20 mouse cellular contexts compared by ENCODE assay signal in the genomic region with DNA sequence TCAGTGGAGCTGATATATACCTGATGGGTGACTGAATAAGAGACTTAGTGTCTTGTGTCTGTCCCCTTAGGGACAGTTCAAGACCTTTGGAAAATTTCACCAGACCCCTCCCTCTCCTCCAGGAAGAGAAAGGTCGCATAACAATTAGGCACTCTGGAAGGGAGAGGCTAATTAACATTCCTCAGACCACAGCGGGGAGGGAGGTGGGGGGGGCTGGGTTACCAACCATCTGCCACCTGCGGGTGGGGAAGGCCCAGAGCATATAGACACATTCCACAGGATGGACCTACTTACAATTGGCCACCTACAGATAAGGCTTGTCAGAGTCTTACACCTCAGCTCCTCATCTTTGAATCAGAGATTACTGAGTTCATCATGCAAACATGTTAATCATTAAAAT.
DNase-seq lines count a peak whose midpoint lies in the region; ATAC-seq and TF ChIP-seq lines count a peak whose summit lies in the region.
"Had no signal": no experiment of that assay in that cellular context is flagged by ENCODE, and none has a peak within 500 bp of the region (broad histone marks: within the 10 kb centered on the region; RNA-seq: fewer than 3 reads in every experiment).

No protein-coding gene starts in this region.

- TF ChIP-seq CTCF in midbrain, postnatal 0 days (IDR thresholded peaks at IDR 0.05) = no peak
- TF ChIP-seq CTCF in liver, embryonic 14.5 days (IDR thresholded peaks at IDR 0.05; ENCODE audit: low read depth) = no peak

- no peaks in the 10 kb centered on the region; the same call in 1 of the 2 replicates for H3K4me1 ChIP-seq in forebrain, embryonic 11.5 days (replicated peaks; ENCODE audit: control insufficient read depth, insufficient read depth, low read length)
- H3K4me1 ChIP-seq in forebrain, embryonic 15.5 days = no peaks in the 10 kb centered on the region
- H3K4me1 ChIP-seq in midbrain, embryonic 12.5 days = peaks cover 3% of the 10 kb centered on the region; the same call in 1 of the 2 replicates
- H3K4me1 ChIP-seq in midbrain, postnatal 0 days (ENCODE audit: insufficient read depth, low read length) = no peaks in the 10 kb centered on the region
- peaks cover 9 to 19% of the 10 kb centered on the region in 2 experiments for H3K4me1 ChIP-seq in ES-E14 (ENCODE audit: control insufficient read depth in 2 of 2, insufficient read depth in 2 of 2, low read length in 2 of 2, poor library complexity in 1 of 2)
- H3K4me1 ChIP-seq in liver, embryonic 14.5 days (replicated peaks; ENCODE audit: control insufficient read depth in 2 of 2, insufficient read depth in 2 of 2, low read length in 1 of 2) = peaks cover 11 to 16% of the 10 kb centered on the region in 2 experiments
- H3K4me1 ChIP-seq: hindbrain, embryonic 12.5 days had no signal

- no peak overlapping the region for H3K4me2 ChIP-seq in forebrain, embryonic 11.5 days (ENCODE audit: low read depth, low read length, severe bottlenecking)
- H3K4me2 ChIP-seq in forebrain, embryonic 15.5 days (replicated peaks) = no peak overlapping the region
- H3K4me2 ChIP-seq in midbrain, embryonic 12.5 days (replicated peaks) = no peak overlapping the region
- H3K4me2 ChIP-seq in midbrain, postnatal 0 days (ENCODE audit: low read depth, low read length, poor library complexity, severe bottlenecking) = no peak overlapping the region
- H3K4me2 ChIP-seq in liver, embryonic 14.5 days (ENCODE audit: low read depth) = no peak overlapping the region
- H3K4me2 ChIP-seq: heart, embryonic 11.5 days; hindbrain, embryonic 12.5 days had no signal

- intact Hi-C loops in left cerebral cortex, postnatal 10 days (cut with DNase I) = no loop called here

- H3K27ac ChIP-seq in forebrain, embryonic 11.5 days (ENCODE audit: low read depth, low read length) = no peak overlapping the region
- no peak overlapping the region for H3K27ac ChIP-seq in forebrain, embryonic 15.5 days (replicated peaks)
- no peak overlapping the region for H3K27ac ChIP-seq in midbrain, embryonic 12.5 days (replicated peaks)
- H3K27ac ChIP-seq in midbrain, postnatal 0 days (ENCODE audit: low read depth, low read length) = no peak overlapping the region
- peak overlapping the region; percentile 98 for H3K27ac ChIP-seq in ES-E14 (ENCODE audit: insufficient read depth, low read depth, low read length, poor library complexity, severe bottlenecking)
- no peak overlapping the region for H3K27ac ChIP-seq in liver, embryonic 14.5 days
- H3K27ac ChIP-seq: hindbrain, embryonic 12.5 days had no signal

- H3K4me3 ChIP-seq in forebrain, embryonic 11.5 days (ENCODE audit: low read depth, low read length) = no peak overlapping the region
- H3K4me3 ChIP-seq in forebrain, embryonic 15.5 days = no peak overlapping the region
- no peak overlapping the region for H3K4me3 ChIP-seq in midbrain, embryonic 12.5 days
- H3K4me3 ChIP-seq in midbrain, postnatal 0 days (ENCODE audit: low read depth, low read length) = no peak overlapping the region
- H3K4me3 ChIP-seq in ES-E14 (ENCODE audit: insufficient read depth in 1 of 2, low read depth in 1 of 2, low read length in 2 of 2, poor library complexity in 1 of 2, severe bottlenecking in 1 of 2) = no peak overlapping the region
- H3K4me3 ChIP-seq in liver, embryonic 14.5 days (ENCODE audit: insufficient read depth in 1 of 2, low read depth in 2 of 2, low read length in 2 of 2) = no peak overlapping the region
- H3K4me3 ChIP-seq: hindbrain, embryonic 12.5 days; myocyte had no signal

- no peaks in the 10 kb centered on the region for H3K9me3 ChIP-seq in forebrain, embryonic 11.5 days (ENCODE audit: control insufficient read depth, low read length)
- H3K9me3 ChIP-seq in forebrain, embryonic 15.5 days = no peaks in the 10 kb centered on the region
- no peaks in the 10 kb centered on the region for H3K9me3 ChIP-seq in midbrain, embryonic 12.5 days
- no peaks in the 10 kb centered on the region for H3K9me3 ChIP-seq in midbrain, postnatal 0 days (ENCODE audit: low read length)
- H3K9me3 ChIP-seq in ES-E14 (ENCODE audit: control insufficient read depth, insufficient read depth, low read depth, low read length) = peaks cover 11% of the 10 kb centered on the region; the same call in 1 of the 2 replicates
- no peaks in the 10 kb centered on the region for H3K9me3 ChIP-seq in liver, embryonic 14.5 days (ENCODE audit: control insufficient read depth, low read length)
- H3K9me3 ChIP-seq: hindbrain, embryonic 12.5 days had no signal

- H3K27me3 ChIP-seq in forebrain, embryonic 11.5 days (ENCODE audit: control insufficient read depth, insufficient read depth, low read length) = no peaks in the 10 kb centered on the region
- no peaks in the 10 kb centered on the region for H3K27me3 ChIP-seq in forebrain, embryonic 15.5 days
- no peaks in the 10 kb centered on the region for H3K27me3 ChIP-seq in midbrain, embryonic 12.5 days
- H3K27me3 ChIP-seq in midbrain, postnatal 0 days (ENCODE audit: insufficient read depth, low read length) = no peaks in the 10 kb centered on the region
- H3K27me3 ChIP-seq in liver, embryonic 14.5 days (ENCODE audit: control insufficient read depth, insufficient read depth, low read length) = no peaks in the 10 kb centered on the region
- H3K27me3 ChIP-seq: hindbrain, embryonic 12.5 days had no signal

- H3K36me3 ChIP-seq in forebrain, embryonic 11.5 days (ENCODE audit: control insufficient read depth, insufficient read depth, low read length) = no peaks in the 10 kb centered on the region
- no peaks in the 10 kb centered on the region for H3K36me3 ChIP-seq in forebrain, embryonic 15.5 days
- no peaks in the 10 kb centered on the region for H3K36me3 ChIP-seq in midbrain, embryonic 12.5 days
- no peaks in the 10 kb centered on the region for H3K36me3 ChIP-seq in midbrain, postnatal 0 days (ENCODE audit: insufficient read depth, low read length)
- H3K36me3 ChIP-seq in ES-E14 (ENCODE audit: control insufficient read depth, insufficient read depth, low read length, poor library complexity, severe bottlenecking) = no peaks in the 10 kb centered on the region; the same call in 1 of the 2 replicates
- H3K36me3 ChIP-seq in liver, embryonic 14.5 days (replicated peaks; ENCODE audit: control insufficient read depth, insufficient read depth, low read depth) = no peaks in the 10 kb centered on the region
- H3K36me3 ChIP-seq: hindbrain, embryonic 12.5 days had no signal

- 6% methylated on average over 3 of the region's 3 CpGs for WGBS in forebrain, embryonic 11.5 days
- 11% methylated on average over 3 of the region's 3 CpGs for WGBS in forebrain, embryonic 15.5 days
- 0% methylated on average over 3 of the region's 3 CpGs for WGBS in midbrain, embryonic 12.5 days
- 12% methylated on average over 3 of the region's 3 CpGs for WGBS in midbrain, postnatal 0 days
- 35% methylated on average over 3 of the region's 3 CpGs for WGBS in liver, embryonic 14.5 days (ENCODE audit: insufficient replicate concordance)

- H3K9ac ChIP-seq in forebrain, embryonic 11.5 days (ENCODE audit: low read length) = no peak overlapping the region
- H3K9ac ChIP-seq in forebrain, embryonic 15.5 days (replicated peaks) = no peak overlapping the region
- H3K9ac ChIP-seq in midbrain, embryonic 12.5 days (replicated peaks) = no peak overlapping the region
- H3K9ac ChIP-seq in midbrain, postnatal 0 days (replicated peaks; ENCODE audit: low read length, poor library complexity, severe bottlenecking) = no peak overlapping the region
- no peak overlapping the region for H3K9ac ChIP-seq in ES-E14 (ENCODE audit: insufficient read depth, low read depth, low read length, poor library complexity, severe bottlenecking)
- no peak overlapping the region for H3K9ac ChIP-seq in liver, embryonic 14.5 days (replicated peaks)
- H3K9ac ChIP-seq: forebrain, postnatal 0 days; hindbrain, embryonic 12.5 days had no signal

- ATAC-seq in forebrain, embryonic 11.5 days (replicated peaks; ENCODE audit: low FRiP score) = peak; percentile 53; the same call in 1 of the 2 replicates
- ATAC-seq in forebrain, embryonic 15.5 days (replicated peaks) = no peak
- peak; percentile 73; the same call in 1 of the 2 replicates for ATAC-seq in midbrain, embryonic 12.5 days (ENCODE audit: low FRiP score, low read depth)
- ATAC-seq in midbrain, postnatal 0 days (ENCODE audit: low FRiP score) = no peak
- ATAC-seq in liver, embryonic 14.5 days (ENCODE audit: insufficient read depth) = peak; percentile 46; the same call in 1 of the 2 replicates
- ATAC-seq: forebrain, postnatal 0 days; inflammation-experienced regulatory T-cells, adult 6 months had no signal

- in situ Hi-C loops in ES-E14 (cut with MboI; ENCODE audit: low sequenced_read_pairs in 2 of 2, unreplicated experiment in 2 of 2) = no loop called here

- DNase-seq in forebrain, embryonic 11.5 days (ENCODE audit: low spot score) = no peak
- DNase-seq in midbrain, postnatal 0 days (ENCODE audit: low spot score) = no peak
- DNase-seq in ES-E14 (ENCODE audit: low read depth, low spot score) = peak; percentile 70
- DNase-seq in liver, embryonic 14.5 days (ENCODE audit: low read depth in 3 of 3, low spot score in 3 of 3) = no peak
- no peak for DNase-seq in left cerebral cortex, postnatal 10 days (ENCODE audit: extremely low spot score in 1 of 2, low spot score in 2 of 2)
- DNase-seq: adrenal gland, adult 8-10 months; cerebellum, adult 9-11 months; forebrain, postnatal 0 days; heart, postnatal 10 days; kidney, adult 9 months; kidney, postnatal 25 days; left cerebral cortex, postnatal 4 days; lung, adult 18-20 months; thymus, postnatal 14 days had no signal

- TF ChIP-seq EP300 in liver, embryonic 14.5 days (IDR thresholded peaks at IDR 0.05; ENCODE audit: low read depth) = no peak

TF ChIP-seq in ES-E14, 5 proteins besides CTCF, POLR2A, EP300 and RAD21:
- TF ChIP-seq CHD2 (IDR thresholded peaks at IDR 0.05; ENCODE audit: low read depth, low read length) (peak; percentile 45; the same call in 1 of the 2 replicates), HCFC1 (IDR thresholded peaks at IDR 0.05; ENCODE audit: borderline replicate concordance, insufficient read depth, low read length) (no peak), MAFK (IDR thresholded peaks at IDR 0.05; ENCODE audit: insufficient read depth, low read depth, low read length) (no peak)

Comparison
In these comparisons a context has a peak if more than half of its experiments do, and no peak if none do; other contexts are left out.
1. ATAC-seq: peak in forebrain, embryonic 11.5 days (single experiment), midbrain, embryonic 12.5 days (single experiment) and liver, embryonic 14.5 days (single experiment); none in forebrain, embryonic 15.5 days (single experiment) and midbrain, postnatal 0 days (single experiment).